Mouse (Mus musculus) heart, postnatal 14 days (tissue): Measurements from ENCODE around the gene Nxpe3. TPM values are rescaled to one million over a fixed set of nuclear protein-coding genes. Genes with fewer than 3 reads are reported as not detected.
"Not testable (repeated sequence)": the region's sequence is repeated elsewhere in the genome, so short reads cannot be mapped to it uniquely, and the experiment has no call there.

ENCODE experiments used
- DNase-seq, 2 experiments: peaks; one replicate each; pipeline ENCODE4 v3.0.0; 2021 to 2022
- intact Hi-C: fragments of 180-260 bp; cut with DNase I; formaldehyde crosslinking; loops from one replicate; pipeline ENCODE4 v1.15.1; 2025
- total RNA-seq, 2 experiments: library from RNA; stranded (reverse); gene quantifications; 2 replicates each; pipeline ENCODE4 v1.2.3; 2021

The Nxpe3 gene
- total RNA-seq, 2 experiments from 2014 or later, result 0.45 to 0.54 TPM

GRCm38 (mm10) chr16:55838510-55839474 lies 56.3 kb downstream of the Nxpe3 start, which contains the start of gene Nfkbiz:
Gene Nfkbiz (minus strand): TSS chr16:55838899.
- intact Hi-C loops, result loop anchor here (2.0 kb wide), 1 partner anchor 16 kb away; no protein-coding TSS in a partner anchor

DNA sequence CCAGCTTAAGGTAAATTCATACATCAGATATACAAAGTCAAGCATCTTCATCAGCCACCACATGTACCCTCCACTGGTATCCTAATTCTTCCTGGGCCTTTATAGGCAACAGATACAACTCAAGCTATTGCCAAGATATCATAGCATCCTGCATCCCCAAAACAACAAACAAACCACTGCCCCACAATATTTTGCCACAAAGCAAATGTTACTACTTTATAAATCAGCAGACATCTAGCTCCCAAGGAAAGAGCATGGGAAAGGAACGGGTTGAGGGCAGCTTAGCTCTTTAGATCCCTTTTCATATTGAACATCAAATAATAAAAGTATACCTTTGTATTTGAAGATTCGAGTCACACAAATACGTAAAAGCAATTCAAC lies 57.0 kb downstream of the Nxpe3 start:
- intact Hi-C loops, result loop anchor here (2.0 kb wide), 1 partner anchor 15 kb away; no protein-coding TSS in a partner anchor
- DNase-seq, result no peak

More at GRCm38 (mm10) chr16:55838510-55839474, 56.3 kb downstream of the Nxpe3 start, which contains the start of gene Nfkbiz:
- DNase-seq, result peak; percentile 89 to 91

GRCm38 (mm10) chr16:55837653-55838052 lies 57.4 kb downstream of the Nxpe3 start:
- not testable (repeated sequence) for DNase-seq
- intact Hi-C loops, result loop anchor here (2.0 kb wide), 1 partner anchor 15 kb away; no protein-coding TSS in a partner anchor

DNA sequence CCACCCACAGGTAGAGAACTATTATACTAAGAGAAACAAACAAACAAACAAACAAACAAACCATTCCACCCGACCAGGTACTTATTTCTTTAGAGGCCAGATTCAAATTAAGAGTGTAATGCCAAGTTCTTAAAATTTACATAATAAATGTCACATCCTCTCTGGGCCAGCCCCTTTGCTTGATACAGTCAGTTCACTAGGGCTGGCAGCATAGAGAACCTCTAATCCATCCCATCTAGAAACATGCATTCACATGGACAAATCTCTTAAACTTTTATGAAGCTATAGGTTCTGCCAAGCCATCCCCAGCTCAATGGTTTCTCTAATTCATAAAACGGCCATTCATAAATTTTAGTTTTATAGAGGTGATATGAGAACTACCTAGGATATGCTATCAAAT lies 57.9 kb downstream of the Nxpe3 start:
- intact Hi-C loops, result no loop called here
- no peak for DNase-seq

DNA sequence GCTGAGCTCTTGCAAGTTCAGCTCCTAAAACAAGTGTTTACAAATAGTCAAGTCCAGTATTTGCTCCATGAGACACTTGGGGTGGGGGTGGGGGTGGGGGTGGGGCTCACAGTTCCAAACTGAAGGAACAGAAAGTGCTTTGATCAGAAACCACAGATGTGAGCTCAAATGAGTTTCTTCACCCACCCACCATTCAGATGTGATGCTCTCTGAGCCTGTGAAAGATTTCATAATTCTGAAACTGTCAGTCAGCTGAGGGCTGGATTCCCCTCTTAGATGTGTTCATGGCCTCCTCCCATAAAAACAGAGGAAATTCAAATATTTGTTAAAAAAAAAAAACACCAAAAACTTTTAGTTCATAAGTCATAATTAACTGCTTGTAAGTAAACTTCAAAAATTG lies 59.3 kb downstream of the Nxpe3 start:
- no peak for DNase-seq
- intact Hi-C loops, result no loop called here

- intact Hi-C loops, result no loop called here
- DNase-seq, result no peak
These were observed 62.5 kb downstream of the Nxpe3 start for GRCm38 (mm10) chr16:55832617-55833016.

DNA sequence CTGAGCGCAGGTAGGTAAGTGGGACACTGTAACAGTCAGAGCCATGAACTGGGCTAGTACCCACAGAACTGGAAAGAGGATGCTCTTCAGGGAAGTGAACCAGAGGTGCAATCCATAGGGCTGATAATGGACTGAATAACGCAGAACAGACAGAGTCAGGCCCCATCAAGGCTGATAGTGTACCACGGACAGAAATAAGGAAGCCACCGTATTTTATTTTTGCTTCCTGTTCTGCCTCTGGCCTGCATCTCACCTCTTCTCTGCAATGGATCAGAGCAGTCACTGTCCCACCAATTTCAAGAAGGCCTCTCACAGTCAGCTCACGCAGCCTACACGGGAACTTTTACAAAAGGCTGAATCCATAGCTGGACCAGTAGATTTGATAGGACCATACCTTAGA lies 63.0 kb downstream of the Nxpe3 start:
- intact Hi-C loops, result no loop called here
- no peak for DNase-seq

- DNase-seq, result no peak
- intact Hi-C loops, result no loop called here
These were observed 63.6 kb downstream of the Nxpe3 start for GRCm38 (mm10) chr16:55831451-55831850.

DNA sequence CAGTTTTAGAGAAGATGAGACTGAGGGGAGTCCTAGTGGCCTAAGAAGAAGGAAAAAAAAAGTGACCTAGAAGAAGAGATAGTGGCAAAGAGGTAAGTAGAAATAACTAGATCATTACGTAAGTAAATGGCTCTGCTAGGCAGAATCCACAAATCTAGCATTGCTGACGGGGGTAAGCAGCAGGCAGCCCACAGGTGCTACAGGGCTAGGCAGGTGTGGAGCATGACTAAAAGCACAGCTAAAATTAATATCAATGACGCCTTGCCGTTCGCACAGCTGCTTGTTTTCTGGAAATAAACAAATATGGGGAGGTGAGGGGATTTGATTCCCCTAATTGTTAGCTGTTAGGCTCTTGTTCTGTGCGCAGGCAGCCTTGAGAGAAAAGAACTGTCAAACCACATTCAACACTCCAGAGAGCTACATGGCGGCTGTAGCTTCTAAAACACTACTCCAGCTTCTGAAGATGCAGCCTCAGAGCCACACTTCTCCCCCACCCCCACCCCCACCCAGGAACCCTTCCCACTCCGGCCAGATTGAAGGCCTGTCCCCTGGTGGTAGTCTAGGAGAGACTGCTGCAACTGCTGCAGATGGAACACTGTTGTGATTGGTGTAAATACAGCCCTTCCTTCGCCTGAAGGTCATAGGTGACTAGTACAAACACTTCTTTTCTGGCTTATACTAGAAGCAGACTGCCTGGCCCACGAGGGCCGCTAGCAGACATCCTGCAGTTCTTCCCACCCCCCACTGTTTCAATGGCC lies 71.5 kb downstream of the Nxpe3 start:
- no peak for DNase-seq
- intact Hi-C loops, result loop anchor here (2.0 kb wide), 1 partner anchor 15 kb away; the partner anchor contains the start of gene Nfkbiz

DNA sequence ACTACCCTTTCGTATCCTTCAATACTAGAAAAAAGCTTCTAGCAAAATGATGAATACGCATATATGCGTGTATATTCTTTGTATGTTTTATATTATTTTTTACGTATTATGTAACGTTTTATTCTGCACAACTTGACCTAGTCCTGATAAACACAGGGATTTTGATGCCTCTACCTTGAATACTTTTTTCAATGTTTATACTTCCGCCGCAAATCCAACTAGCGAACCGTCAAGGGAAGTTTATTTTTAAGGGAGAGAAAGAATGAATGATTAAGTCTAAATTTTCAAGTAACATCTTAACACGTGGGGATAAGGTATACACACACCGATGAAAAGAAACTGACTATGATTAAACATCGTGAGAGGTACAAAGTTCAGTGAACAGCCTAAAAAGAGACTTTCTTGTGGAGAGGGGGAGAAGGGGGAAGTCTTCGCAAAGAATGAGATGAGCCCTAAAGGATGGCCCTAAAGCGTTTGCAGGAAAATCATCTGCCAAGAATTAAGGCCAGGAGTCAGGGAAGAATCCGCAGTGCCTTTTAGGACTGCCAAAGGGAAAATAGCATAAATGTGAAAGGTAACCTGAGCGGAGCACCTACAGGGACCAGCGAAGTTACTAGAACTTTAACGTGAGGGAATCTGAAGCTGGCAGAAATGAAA lies 72.2 kb downstream of the Nxpe3 start:
- intact Hi-C loops, result loop anchor here (2.0 kb wide), 1 partner anchor 16 kb away; the partner anchor contains the start of gene Nfkbiz

DNA sequence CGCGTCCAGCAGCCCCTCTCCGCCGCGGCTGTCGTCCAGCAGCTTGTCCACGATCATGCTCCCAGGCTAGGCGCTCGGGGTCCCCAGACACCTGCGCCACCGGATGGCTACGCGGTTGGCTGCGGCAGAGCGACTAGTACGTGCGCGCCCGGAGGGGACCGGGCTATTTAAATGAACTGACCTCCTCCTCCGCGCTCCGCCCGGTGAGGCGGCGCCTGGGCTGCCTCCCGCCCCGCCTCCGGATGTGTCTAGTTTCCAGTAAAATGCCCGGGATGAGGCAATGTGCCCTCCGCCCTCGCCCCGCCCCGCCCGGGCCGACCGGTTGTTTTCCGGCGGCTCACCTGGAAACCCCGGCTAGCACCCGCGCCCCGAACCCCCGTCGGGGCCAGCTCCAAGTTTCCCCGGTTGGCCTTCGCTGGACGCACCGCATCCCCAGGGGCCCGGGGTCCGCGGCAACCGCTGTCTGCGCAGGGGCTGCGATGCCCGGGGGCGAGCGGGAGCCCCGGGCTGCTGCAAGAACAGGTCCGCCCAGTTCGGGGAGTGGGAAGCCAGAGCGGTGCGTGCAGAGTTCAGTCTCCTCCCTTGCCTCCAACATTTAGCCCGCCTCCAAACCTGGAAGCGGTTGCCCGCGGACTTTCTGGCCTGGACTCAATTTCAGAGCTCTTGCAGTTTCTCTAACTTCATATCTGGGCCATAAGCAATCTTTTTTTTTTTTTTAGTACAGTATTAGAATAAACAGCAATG lies 72.9 kb downstream of the Nxpe3 start:
- peak; percentile 92 to 94 for DNase-seq
- intact Hi-C loops, result loop anchor here (2.0 kb wide), 1 partner anchor 17 kb away; the partner anchor contains the start of gene Nfkbiz

More for the DNA sequence above, 72.2 kb downstream of the Nxpe3 start:
- no peak for DNase-seq

- DNase-seq, result no peak
- intact Hi-C loops, result no loop called here
These were observed 73.5 kb downstream of the Nxpe3 start for GRCm38 (mm10) chr16:55821571-55821981.

- peak in 1 of 2 experiments; percentile 49 for DNase-seq
- intact Hi-C loops, result no loop called here
These were observed 74.0 kb downstream of the Nxpe3 start for GRCm38 (mm10) chr16:55820916-55821570.

GRCm38 (mm10) chr16:55820161-55820915 lies 74.7 kb downstream of the Nxpe3 start:
- intact Hi-C loops, result no loop called here
- peak in 1 of 2 experiments; percentile 10 for DNase-seq

GRCm38 (mm10) chr16:55819186-55819861 lies 75.8 kb downstream of the Nxpe3 start:
- peak; percentile 66 for DNase-seq
- intact Hi-C loops, result no loop called here

DNA sequence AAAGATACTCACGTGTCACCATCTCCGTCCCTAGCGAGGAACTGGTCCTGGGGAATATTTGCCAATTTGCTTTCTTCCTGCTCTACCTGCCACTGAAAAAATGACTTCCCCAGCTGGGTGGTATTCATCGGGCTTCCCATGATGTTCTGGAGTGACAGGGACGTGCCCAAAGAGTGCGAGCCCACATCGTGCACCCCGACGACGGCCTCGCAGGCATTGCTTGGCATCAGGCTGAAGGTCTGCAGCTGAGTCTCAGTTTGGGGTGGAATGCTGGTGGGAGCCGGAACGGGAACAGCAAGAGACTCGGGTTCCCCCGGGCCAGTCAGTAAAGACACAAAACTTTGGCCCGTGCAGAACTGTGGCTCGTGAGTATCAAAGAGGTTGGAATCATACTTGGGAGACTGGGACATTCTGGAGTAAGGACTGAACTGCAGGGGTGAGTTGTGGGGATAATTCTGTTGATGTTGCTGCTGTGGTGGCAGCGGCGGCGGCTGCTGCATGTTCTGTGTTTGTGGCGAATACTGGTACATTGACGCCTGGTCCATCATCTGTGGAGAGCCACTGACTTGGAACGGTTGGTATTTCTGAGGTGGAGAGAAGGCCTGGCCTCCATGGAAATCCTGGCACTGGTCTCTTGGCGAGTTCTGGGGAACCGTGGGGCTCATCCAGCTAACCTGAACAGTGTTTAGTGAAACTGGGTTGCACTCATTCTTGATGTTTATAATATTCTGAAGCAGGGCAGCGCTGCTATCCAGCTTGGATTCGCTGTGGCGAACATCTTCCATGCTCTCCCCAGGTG lies 77.2 kb downstream of the Nxpe3 start:
- intact Hi-C loops, result no loop called here
- DNase-seq, result no peak
